Mouse (Mus musculus) cerebellum, adult (tissue): Measurements from ENCODE around the gene Atp10a.
A peak's percentile ranks its signal among the peaks of the same experiment; 100 is the strongest.

ENCODE experiments used
- ATAC-seq: cut with Nextera tagmentation; 2 replicates; pipeline ENCODE4 v1.9.2; 2017; ENCODE audit warnings: mild to moderate bottlenecking, moderate library complexity, mixed read lengths; ENCODE audit not compliant: insufficient number of reproducible peaks, low FRiP score, low TSS enrichment

Gene Atp10a

DNA sequence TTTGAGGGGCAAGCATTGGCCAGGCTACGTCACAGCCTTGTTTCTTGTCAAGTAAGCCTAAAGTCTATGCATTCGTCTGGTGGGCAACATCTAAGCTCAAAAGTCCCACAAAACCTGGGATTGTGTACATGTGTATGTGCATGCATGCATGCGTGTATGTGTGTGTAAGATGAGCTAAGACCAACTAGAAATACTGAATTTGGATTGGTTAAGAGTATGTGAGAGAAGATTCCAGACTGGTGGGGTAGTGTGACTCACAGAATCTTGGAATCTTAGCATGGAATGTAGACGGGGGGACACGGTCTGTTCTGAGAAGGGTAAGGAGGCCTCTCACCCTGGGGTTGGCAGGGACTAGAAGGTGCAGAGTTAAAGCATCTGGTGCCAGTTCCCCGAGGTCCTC lies at the start of gene Atp10a:
Gene Atp10a (plus strand): TSS at position 301 of the 400 bp plus-strand sequence.
- no peak for ATAC-seq

DNA sequence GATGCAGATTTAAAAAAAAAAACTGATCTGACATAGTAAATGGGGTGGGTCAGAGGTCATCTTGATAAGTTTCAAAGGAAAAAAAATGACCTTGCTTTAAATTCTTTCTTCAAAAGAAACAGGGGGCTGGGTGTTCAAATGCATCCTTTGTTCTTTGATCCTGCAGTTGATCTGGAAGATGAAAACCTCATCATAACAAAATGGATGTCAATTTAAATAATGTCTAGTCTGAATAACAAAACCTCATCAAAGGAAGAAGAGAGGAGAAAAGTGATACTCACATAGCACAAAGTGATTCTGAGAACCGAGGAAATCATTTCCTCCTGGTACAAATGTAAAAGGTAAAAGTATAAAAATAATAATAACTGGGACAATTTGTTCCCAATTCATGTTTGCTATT lies 37.9 kb upstream of the Atp10a start:
- no peak for ATAC-seq

DNA sequence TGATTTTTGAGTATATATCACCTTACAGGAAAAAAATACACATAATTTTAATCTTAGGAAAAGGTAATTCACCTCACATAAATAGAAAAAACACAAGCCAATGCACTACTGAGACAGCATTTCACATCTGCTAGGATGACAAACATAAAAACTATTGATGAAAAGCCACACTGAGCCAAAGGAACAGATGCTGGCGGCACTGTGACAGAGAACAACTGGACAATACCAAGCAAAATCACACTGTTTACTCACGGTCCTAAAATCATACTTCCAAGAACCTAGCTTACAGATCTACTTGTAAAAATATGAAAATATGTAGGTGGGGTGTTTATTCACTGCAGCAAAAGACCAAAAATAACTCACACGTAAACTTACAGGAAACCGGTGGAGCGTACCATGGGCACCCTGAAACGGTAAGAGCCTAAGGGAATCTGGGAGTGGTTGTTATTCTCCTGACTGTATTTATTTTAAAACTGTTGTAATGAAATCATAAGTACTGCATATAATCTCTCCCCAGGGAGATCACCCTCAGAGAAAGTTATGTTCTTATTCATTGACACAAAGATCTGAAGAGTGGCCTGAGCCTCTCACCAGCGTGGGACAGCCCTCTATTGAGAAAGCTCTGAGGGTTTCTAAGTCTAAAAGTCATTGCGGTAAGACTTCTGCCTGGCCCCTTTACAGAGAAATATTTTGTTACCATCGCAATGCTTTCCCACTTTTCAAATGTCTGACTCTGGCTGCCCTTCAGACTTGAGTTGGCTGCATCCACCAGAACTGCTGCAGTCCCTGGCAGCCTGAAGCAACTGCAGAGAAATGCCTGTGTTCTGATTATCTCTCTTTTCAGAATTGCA lies 29.4 kb upstream of the Atp10a start:
- 0 out of 2 replicates have a peak, but pooled peaks have one; percentile 15 for ATAC-seq

DNA sequence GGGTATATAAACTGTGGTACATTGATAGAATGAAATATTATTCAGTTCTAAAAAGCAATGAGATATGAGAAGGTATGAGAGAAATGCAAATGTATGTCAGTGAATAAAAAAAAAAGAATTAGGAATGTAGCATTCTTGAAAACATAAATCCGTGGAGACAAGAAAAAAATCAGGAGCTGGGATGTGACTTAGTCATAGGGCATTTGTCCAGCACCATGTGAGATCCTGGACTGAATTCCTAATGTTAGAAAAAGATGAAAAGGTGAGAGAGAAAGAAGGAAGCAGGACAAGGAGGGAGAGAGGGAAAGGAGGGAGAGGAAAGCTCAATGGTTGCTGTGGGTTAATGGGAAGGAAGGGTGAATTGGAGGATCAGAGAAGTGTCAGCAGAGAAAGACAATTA lies 28.6 kb upstream of the Atp10a start:
- no peak for ATAC-seq

DNA sequence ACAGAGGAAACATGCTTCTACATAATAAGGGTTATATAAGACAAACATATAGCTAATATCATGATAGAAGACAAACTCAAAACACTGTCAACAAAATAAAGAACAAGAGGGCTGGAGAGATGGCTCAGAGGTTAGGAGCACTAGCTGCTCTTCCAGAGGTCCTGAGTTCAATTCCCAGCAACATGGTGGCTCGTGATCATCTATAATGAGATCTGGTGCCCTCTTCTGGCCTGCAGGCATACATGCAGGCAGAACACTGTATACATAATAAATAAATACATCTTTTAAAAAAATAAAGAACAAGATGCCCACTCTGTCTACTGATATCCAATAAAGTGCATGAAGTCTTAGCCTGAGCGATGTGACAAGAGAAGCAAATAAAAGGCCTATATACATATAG lies 26.7 kb upstream of the Atp10a start:
- no peak for ATAC-seq

DNA sequence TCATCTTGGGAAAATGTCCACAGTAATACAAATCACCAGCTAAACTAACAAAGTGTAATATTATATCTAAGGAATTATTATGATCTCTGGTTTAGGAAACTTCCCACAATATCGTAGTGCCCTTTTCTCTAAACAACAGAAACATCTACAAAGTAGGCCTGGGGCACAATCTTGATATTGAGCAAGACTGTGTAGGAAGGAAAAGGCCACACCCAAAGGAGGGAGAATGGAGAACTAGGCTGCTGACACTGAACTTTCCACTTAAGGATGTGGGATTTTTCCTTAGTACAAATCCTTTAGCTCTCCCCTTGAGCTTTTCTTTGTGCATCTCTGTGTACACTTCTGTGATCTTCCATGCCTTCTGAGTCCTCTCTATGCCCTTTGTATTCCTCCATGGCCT lies 22.3 kb upstream of the Atp10a start:
- ATAC-seq: no peak

DNA sequence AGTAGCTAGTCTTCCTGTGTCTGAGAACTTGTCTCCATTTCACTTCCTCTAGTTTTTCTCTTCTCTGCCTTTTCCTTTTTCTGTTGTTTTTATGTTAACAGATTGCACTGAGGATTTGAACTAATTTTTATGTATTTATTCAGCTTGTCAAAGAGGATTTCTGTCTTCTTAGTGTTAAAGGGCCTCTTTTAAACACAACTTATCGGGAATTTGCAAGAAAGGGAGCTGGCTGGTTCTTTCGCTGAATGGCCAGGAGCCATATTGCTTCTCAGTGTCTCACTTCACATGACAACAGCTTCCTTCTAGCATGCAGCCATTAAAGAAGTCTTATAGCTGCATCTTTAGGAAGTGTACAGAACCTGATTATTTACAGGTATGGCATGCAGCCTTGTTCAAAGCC lies 16.3 kb upstream of the Atp10a start:
- no peak for ATAC-seq

DNA sequence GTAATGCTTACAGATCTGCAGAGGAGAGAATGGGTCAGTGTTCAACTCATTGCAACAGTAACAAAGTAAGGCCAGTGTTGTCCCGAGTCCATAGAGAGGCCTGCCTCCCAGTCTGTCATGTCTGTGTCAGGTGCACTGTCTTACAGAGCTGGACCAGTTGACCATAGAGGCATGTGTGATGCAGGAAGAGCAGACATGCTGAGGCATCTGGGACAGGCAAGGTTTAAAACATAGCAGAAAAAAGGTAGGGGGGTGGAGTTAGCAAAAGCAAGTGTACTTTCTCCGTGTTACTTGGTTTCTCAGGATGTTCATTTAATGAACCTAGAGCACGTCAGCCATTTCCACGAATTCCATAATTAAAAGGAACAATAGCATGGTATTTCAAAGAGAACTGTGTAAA lies 15.5 kb upstream of the Atp10a start:
- no peak for ATAC-seq

DNA sequence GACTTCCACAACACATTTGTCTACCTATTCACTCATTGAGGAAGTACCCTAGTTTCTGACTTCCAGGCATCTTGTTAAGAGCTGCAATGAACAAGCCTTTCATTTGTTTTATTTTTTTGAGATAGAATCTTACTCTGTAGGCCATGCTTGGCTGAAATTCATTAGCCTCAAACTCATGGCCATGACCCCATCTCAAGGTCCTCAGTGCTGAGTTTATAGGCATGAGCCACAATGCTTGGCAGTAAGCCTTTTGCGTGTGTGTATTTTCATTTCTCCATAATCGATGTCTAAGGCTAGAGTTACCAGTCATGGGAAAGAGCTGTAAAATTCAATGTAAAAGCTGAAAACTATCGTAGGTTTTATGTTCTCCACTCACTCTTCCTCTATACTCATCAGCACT lies 14.1 kb upstream of the Atp10a start:
- ATAC-seq: no peak

DNA sequence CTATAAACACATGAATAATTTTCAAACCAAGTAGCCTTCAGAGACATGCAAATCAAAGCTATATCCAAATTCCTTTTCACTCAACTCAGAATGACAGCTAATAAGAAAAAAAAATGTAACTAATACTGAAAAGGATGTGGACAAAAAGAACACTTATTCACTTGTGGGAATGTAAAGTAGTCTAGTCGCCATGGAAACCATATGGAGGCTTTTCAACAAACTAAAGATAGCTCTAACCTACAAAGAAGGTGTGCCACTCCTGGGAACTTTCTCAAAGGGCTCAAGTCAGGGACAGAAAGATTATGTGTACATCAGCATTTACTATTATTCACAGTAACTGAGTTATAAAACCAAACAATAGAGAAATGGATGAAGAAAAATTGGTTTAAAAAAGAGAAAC lies 8.6 kb upstream of the Atp10a start:
- no peak for ATAC-seq

DNA sequence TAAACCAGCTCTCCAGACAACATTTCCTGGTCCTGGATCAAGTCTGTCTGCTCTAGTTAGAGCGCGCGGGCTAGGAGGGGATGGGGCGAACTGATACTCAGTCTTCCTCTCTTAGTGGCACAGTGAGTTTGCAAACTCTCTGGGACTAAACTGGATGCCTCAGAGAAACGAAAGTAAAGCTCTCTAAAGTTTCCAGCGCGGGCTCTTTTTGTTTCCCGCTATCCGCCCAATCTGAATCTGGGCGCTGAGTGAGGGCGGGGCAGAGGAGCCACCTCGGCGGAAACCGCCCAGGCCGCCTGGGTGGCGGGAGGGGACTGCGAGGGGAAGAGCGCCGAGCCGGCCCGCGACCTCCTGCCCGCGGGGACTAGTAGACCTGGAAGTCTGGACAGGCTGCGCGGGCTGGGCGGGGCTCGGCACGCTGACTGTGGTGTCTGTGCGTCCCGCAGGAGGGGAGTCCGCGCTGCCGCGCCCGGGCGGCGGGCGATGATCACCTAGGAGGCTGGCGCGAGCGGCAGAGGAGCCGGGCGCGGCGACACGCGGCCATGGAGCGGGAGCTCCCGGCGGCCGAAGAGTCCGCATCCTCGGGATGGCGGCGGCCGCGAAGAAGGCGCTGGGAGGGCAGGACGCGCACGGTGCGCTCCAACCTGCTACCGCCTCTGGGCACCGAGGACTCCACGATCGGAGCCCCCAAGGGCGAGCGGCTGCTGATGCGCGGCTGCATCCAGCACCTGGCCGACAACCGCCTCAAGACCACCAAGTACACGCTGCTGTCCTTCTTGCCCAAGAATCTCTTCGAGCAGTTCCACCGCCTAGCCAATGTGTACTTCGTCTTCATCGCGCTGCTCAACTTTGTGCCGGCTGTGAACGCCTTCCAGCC lies 2.2 kb downstream of the Atp10a start:
- peak; percentile 49 for ATAC-seq

DNA sequence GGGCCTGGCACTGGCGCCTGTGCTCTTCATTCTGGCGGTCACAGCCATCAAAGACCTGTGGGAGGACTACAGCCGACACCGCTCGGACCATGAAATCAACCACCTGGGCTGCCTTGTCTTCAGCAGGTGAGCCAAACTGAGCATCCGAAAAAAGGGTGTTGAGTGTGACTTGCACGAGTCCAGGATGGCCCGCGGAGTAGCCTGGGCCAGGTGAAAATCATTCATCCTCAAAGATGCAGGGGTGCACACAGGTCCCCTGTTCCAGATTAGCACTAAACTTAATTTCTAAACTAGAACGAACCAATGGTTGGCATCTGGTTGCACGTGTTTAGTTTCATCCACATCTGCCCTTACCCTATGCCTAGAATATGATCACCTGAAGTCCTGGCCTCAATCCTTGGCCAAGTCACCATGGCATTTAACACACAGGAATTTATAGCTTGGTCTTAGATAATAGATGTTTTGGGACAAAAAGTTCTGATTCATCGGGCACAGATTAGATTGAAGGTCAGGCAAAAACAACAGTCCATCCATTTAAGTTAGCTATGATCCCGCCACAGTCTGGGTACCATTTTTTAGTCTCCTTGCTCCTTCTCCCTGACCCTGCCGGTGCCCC lies 2.9 kb downstream of the Atp10a start:
- ATAC-seq: no peak

DNA sequence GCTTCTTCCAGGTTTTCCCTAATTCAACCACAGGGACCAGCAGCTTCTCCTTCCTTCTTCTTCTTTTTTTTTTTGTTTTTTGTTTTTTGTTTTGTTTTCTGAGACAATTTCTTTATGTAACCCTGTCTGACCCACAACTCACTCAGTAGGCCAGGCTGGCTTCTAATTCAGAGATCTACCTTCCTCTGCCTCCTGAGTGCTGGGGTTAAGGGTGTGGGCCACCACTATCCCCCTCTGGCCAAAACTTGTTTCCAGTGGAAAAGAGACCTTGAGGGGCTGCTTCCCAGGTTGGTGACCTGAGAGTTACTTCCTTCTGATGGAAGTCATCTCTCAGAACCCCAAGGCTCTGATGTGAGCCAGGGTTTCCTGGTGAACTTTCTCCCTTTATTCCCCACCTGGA lies 4.1 kb downstream of the Atp10a start:
- no peak for ATAC-seq

DNA sequence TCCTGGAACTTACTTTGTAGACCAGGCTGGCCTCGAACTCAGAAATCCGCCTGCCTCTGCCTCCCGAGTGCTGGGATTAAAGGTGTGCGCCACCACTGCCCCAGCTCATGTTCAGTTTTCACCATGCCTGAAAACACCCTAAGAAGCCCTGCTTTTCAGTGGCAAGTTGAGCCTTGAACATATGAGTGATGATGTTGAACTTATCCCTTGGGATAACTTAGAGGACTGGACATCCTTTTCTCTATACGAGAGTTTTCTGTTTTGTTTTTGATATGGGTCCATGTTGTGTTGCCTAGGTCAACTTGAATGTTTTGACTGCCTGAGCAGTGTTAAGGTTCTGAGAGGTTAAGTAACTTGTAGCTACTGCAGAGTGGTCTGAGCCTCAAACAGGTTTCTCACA lies 4.7 kb downstream of the Atp10a start:
- ATAC-seq: no peak

DNA sequence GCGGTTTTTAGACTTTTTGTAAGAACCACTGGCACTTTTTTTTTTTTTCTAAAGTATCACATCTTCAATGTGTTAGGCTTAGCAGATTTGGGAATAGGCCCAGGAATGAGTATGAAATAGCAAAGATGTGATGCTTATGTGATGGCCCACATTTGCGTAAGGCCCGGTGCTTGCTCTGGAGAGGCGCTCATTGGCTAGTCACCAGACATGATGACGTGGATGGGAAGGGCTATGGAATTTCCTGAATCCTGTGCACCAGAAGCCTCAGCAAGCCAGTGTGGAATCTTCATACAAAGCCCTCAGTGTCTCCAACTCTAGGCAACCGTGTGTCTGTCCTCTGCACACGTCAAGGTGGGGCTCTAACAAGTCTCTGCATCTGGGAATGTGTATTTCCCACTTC lies 5.1 kb downstream of the Atp10a start:
- ATAC-seq: no peak

DNA sequence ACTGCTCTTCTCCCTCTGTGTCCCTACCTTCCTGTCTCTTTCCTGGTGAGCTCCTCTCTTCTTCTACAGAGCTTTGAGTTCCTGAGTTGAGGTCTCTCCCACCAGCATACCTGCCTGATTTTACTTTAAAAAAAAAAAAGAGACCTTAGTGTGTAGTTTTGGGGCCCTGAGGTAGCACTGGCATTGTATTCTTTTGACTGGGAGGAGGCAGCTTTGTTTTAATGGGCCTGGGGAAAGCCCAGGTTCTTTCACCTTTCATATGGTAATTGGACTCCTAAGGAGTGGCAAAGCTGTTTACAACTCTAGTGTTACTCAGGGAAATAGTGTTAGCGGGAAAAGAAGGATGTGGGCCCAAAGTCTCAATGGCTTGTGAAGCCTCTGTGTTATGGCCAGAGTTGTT lies 12.7 kb downstream of the Atp10a start:
- no peak for ATAC-seq

DNA sequence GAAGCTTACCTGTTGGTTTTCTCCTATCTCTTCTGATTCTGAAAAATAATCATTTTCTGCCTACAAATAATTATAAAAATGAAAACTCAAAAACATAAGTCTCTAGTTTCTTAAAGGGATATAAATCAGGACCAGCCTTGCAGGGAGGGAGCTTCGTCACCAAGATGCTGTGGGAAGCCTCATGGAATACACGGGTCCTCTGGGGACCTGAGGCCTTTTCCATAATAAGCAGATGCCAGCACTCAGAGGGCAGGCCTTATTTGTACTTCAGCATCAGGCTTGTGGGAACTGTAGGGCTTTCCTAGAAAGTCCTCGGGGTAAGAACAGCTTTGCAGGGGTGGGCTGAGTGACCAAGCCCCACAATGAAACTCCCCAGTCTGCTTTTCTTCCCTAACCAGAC lies 20.1 kb downstream of the Atp10a start:
- no peak for ATAC-seq

DNA sequence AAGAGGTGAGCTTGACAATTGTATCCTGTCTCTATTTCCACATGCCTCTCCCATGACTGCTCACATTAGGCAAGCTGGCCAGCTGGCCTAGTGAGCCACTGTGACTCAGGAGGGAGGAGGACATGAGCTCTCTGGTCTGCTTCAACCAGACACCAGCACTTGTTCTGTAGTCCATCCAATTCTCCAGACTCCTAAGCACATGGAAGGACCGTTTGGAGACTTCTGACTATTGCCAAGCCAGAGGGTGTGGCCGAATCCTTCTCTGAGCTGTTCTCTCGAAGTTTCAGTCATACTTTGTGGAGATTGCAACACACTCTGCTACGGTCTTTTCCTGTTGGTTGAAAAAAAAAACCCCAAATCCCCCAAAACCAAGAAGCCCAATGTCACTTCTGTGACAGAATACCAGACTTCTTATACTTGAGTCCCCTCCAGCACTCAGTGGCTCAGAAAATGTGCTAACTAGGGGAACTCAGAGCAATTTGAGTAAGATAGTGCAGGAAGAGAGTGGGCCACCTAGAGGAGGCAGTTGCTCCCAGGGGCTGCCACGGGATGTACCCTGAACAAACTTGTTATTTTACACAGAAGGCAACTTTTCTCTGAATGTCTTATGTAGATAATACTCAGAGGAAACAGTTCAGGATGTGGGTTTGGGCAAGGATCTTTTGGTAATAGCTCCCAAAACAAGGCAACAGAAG lies 21.3 kb downstream of the Atp10a start:
- ATAC-seq: no peak

DNA sequence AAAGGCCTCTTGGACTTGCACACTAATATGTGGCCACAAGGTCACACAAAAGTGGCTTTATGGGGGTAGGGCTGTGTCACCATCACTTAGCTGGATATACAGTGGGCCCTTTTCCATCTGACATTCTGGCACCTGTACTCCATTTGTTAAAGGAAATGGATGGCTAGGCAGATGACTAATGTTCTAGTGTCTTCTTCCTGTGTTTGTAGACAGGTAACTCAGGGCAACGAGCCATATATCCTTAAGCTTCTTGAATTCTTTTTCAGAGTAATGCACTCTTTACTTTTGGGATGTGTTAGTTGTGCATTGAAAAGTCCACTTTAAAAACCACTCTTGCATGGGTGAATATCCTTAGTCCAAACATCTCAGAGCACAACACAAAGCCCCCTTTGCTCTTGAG lies 30.0 kb downstream of the Atp10a start:
- ATAC-seq: no peak

DNA sequence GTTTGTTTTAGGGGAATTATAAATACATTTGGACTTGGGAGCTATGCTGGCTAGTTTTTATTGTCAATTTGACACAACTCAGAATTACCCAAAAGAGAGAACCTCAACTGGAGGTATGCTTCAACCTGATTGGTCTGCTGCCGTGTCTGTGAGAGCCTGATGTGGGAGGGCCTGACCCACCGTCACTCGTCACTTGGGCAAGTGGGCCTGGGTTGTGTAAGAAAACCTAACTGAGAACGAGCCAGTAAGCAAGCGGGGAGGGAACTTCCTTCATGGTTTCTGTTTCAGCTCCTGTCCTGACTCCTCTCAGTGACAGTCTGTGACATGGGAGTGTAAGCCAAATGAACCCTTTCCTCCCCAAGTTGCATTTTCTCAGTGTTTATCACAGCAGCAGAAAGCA lies 30.6 kb downstream of the Atp10a start:
- ATAC-seq: no peak

DNA sequence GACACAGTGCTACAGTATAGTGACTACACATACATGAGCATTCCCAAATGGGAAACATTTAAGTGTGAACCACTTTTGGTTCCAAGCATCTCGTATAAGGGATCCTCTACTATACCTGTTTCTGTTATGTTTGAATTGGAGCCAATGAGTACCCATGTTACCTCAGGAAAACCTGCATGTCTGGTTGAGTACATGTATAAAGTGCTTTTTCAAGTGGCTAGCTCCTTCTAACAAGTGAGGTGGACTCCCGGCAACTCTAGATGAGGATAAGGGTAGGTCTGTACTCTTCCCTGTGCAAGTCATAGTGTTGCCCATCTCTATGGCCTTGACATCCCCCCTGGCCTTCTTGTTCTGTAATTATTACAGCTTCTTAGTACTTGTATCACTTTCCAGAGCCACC lies 31.0 kb downstream of the Atp10a start:
- no peak for ATAC-seq
